Mouse (Mus musculus) kidney, postnatal 25 days (tissue): ENCODE data around the gene Gdf2.

ENCODE experiments used
- DNase-seq, 2 experiments: peaks; one replicate each; pipeline ENCODE4 v3.0.0; 2021; ENCODE audit warnings: mixed read lengths in 2 of 2

Gdf2 gene

DNA sequence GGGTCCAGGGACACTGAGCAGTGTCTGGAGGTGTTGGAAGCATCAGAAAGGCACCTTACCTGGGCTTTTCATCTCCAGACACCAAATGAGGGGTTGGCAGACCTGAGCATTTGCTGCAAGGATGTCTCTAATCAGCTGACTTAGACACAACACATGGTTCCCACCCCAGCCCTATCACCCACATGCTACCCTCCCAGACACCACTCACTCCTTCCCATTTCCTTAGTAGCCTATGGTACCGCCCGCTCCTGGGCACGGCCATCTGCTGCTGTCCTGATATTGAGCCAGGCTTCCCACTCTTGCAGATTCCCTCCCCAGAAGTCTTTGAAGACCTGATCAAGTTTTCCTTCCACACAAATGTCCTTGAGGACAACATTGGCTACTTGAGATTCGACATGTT, 17.3 kb downstream of the Gdf2 start:
- DNase-seq, result no peak

GRCm38 (mm10) chr14:33958841-33959240, 18.0 kb downstream of the Gdf2 start:
- no peak for DNase-seq

GRCm38 (mm10) chr14:33959341-33959740, 18.5 kb downstream of the Gdf2 start:
- DNase-seq, result peak in 1 of 2 experiments; percentile 51

- DNase-seq, result peak in 1 of 2 experiments; percentile 21
These were observed 24.8 kb downstream of the Gdf2 start for GRCm38 (mm10) chr14:33965675-33966074.

GRCm38 (mm10) chr14:33972679-33973078, 31.8 kb downstream of the Gdf2 start:
- DNase-seq, result no peak

- DNase-seq, result peak in 1 of 2 experiments; percentile 6
These were observed 33.9 kb downstream of the Gdf2 start for GRCm38 (mm10) chr14:33974752-33975151.

DNA sequence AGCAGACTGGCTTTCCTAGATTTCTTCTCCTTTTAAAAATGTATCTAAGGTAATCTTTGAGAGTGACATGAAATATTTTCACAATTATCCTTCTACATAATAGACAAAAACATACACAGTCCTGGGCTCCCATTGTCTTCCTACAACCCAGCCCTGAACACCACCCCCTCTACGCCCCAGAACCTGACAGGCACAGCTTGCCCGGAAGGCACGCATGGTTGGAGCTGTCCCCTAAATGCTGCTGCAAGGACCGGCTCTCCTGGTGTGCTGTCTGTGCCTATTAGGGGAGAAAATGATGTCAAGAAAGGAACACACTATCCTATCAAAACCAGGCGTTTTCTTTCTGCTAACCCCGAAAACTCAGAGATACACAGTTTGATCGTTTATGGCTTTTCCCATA, 36.9 kb downstream of the Gdf2 start:
- DNase-seq, result peak in 1 of 2 experiments; percentile 10

GRCm38 (mm10) chr14:33978604-33979059, 37.8 kb downstream of the Gdf2 start, which contains the start of gene Zfp488:
TSS of gene Zfp488 (minus strand) at chr14:33978764.
- peak in 1 of 2 experiments; percentile 21 for DNase-seq

DNA sequence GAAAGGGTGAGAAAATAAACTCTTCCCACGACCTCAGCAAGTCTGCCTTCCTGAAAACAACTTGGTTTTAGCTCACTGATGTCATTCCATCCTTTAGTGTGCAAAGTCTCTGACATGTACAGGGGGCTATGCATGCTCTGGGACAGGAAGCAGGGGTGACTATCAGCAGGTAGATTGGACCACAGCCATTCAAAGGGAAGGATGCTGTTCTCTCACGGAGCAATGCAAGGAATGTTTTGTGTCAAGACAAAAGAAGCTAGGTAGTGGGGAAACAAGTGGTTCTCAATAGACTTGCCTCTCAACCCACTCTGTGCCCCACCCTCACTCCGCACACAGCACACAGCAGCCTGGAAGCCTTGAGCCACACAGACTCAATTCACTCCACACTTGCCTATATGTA, 48.4 kb downstream of the Gdf2 start:
- no peak for DNase-seq

DNA sequence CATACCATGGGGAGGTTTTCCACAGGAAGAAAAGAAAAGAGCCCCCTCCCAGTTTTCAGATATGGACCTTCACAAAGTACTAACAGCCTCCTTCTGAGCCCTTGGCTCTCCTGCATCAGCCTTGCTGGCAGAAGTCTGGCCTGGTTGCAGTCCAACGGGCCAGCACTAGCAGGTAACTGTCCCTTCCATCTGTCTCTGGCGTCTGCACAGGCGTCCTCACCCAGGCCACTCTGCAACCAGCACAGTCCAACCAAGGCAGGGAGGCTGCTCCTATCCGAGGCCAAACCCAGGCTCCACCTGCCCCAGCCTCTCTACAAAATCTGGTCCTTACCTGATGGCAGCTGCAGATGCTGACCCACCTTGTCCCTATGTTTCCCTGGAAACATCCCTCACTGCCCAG, 51.1 kb downstream of the Gdf2 start:
- DNase-seq, result no peak

GRCm38 (mm10) chr14:33993051-33993450, 52.2 kb downstream of the Gdf2 start:
- no peak for DNase-seq

- DNase-seq, result no peak
These were observed 52.9 kb downstream of the Gdf2 start for GRCm38 (mm10) chr14:33993521-33994289.
